Mouse (Mus musculus) heart, postnatal 10 days (tissue): Measurements from ENCODE around the gene Rbfox3. TPM values are rescaled to one million over a fixed set of nuclear protein-coding genes. Genes with fewer than 3 reads are reported as not detected.

Source experiments
- DNase-seq, 2 experiments: peaks; one replicate each; pipeline ENCODE4 v3.0.0; 2021
- intact Hi-C: fragments of 180-260 bp; cut with DNase I; formaldehyde crosslinking; loops from one replicate; pipeline ENCODE4 v1.15.1; 2025
- total RNA-seq, 2 experiments: library from RNA; stranded (reverse); gene quantifications; 2 replicates each; pipeline ENCODE4 v1.2.3; 2021

Rbfox3 gene
- total RNA-seq, 2 experiments from 2014 or later = 0.36 TPM; not detected in 1

- no peak for DNase-seq
- intact Hi-C loops = no loop called here
These were observed 25.8 kb downstream of the Rbfox3 start for GRCm38 (mm10) chr11:118885604-118886003.

DNA sequence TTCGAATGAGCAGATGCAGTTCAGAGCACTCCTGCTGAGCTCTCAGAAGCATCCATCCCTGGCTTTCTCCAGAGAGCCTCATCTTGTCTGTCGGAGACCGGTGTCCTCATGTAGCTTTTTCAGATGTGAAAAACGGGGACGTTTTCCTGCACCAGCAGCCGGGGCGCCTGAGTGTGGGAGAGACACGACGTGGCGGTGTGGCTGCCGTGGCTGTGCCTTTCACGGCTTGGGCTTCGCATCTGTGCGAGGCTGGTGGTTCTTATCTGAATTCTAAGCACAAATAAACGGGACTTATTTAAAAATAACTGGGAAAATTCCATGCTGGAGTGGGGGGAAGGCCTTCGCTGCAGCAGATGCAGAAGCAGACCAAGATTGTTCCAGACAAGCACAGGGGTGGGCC is 26.3 kb downstream of the Rbfox3 start:
- intact Hi-C loops = no loop called here
- DNase-seq = no peak

- intact Hi-C loops = no loop called here
- DNase-seq = peak; percentile 23 to 30
These were observed 28.3 kb downstream of the Rbfox3 start for GRCm38 (mm10) chr11:118883143-118883542.

DNA sequence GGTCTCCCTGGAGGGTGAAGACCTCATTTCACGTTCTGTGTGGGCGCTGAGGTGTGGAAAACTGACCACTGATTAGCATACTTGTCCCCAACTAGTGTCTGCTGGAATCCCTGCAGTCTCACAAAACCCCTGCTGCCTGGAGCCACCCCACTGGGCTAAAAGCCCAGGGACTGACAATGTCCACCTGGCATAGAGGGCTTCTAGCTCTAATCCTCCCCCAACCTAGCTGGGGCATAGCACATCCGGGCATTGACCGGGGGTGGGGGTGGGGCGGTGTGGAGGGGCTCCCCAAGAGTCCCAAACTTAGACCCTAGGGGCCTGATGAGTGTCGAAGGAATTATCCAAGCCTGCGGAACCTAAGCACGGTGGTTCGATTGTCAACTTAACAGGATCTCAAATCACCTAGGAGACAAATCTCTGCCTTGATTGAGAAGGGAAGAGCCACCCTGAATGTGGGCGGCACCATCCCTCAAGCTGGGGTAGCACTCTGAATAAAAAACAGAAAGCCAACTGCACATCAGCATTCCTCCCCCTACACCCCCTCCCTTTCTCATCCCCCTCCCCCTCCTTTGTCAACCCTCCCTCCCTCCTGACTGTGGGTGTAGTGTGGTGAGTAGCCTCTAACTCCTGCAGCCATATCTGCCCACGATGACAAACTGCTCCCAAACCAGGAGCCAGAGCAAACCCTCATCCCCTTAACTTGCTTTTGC is 29.5 kb downstream of the Rbfox3 start:
- DNase-seq = peak; percentile 7 to 20
- intact Hi-C loops = no loop called here

- intact Hi-C loops = no loop called here
- no peak for DNase-seq
These were observed 31.8 kb downstream of the Rbfox3 start for GRCm38 (mm10) chr11:118879466-118880150.

DNA sequence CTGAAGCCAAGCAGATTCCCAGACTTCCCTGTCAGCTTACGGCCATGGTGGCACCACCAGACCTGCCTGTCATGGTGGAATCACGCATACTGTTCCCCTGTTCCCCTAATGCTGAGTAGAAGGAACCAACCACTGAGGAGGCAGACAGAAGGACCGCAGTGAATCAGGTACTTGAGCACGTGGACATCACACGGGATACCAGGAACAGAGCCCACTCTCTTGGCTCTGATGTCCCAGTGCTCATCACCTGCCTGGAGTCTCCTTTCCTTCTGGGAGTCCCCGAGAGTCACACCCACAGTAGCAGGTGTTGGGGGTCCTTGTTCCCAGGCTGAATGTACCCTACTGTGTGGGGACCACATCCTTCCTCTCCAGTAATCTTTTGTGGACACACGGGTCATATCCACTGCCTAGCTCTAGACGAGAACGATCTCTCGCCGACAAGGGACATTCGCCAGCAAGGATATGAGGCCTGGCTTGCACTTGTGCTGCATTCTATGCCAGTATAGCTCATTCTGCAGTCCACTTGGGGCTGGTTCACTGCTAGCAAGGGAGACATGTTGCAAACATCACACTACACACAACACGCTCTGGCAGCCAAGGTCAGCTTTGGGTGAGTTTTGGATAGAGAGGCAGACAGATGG is 32.7 kb downstream of the Rbfox3 start:
- no peak for DNase-seq
- intact Hi-C loops = no loop called here

- DNase-seq = no peak
- intact Hi-C loops = no loop called here
These were observed 36.0 kb downstream of the Rbfox3 start for GRCm38 (mm10) chr11:118875243-118875897.

- DNase-seq = no peak
- intact Hi-C loops = no loop called here
These were observed 36.8 kb downstream of the Rbfox3 start for GRCm38 (mm10) chr11:118874487-118875095.

DNA sequence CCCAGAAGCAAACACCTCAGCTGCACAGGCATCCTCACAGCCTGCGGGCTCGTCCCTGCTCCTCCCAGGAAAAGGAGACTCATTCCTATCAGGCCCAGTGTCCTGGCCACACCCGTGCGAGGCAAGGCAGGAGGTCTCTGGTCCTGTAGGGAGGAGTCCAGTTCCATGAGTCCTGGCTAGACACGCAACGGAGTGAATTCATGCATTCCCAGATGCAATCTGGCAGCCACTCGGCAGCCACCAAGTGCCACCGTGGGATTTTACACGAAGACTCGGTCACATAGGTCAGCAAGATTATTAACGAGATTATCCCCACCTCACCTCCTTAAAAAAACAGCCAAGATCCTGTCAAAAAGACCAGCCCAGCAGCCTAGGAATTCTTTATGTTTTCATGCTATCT is 37.4 kb downstream of the Rbfox3 start:
- intact Hi-C loops = no loop called here

GRCm38 (mm10) chr11:118871527-118871926 is 39.9 kb downstream of the Rbfox3 start:
- no peak for DNase-seq

More for the DNA sequence above, 37.4 kb downstream of the Rbfox3 start:
- no peak for DNase-seq

GRCm38 (mm10) chr11:118863360-118863759 is 48.0 kb downstream of the Rbfox3 start:
- intact Hi-C loops = no loop called here

More at GRCm38 (mm10) chr11:118871527-118871926, 39.9 kb downstream of the Rbfox3 start:
- intact Hi-C loops = no loop called here

GRCm38 (mm10) chr11:118861801-118862431 is 49.5 kb downstream of the Rbfox3 start:
- no peak for DNase-seq
- intact Hi-C loops = no loop called here

More at GRCm38 (mm10) chr11:118863360-118863759, 48.0 kb downstream of the Rbfox3 start:
- DNase-seq = no peak

GRCm38 (mm10) chr11:118861246-118861645 is 50.2 kb downstream of the Rbfox3 start:
- intact Hi-C loops = no loop called here

GRCm38 (mm10) chr11:118860812-118861211 is 50.6 kb downstream of the Rbfox3 start:
- DNase-seq = no peak
- intact Hi-C loops = no loop called here

More at GRCm38 (mm10) chr11:118861246-118861645, 50.2 kb downstream of the Rbfox3 start:
- DNase-seq = no peak

- DNase-seq = no peak
- intact Hi-C loops = no loop called here
These were observed 51.6 kb downstream of the Rbfox3 start for GRCm38 (mm10) chr11:118859839-118860238.

DNA sequence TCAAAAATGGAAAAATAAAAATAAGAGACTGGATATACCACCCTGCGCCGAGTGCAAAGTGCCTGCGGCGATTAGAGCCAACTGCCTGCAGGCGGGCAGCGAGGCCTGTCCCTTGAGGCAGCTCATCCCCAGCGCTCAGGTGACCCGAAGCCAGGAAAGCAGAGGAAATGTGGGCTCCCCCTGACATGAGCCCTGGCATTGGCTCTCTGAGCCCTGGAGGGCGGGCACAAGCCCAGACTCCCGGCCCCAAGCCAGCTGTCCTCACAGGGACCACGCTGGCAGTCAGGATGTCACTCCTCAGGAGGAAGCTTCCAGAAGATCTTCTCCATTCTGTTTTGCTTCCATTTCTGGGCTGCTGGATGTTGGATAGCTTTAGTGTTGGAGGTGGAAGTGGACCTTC is 53.1 kb downstream of the Rbfox3 start:
- intact Hi-C loops = no loop called here
- DNase-seq = no peak

GRCm38 (mm10) chr11:118851391-118851790 is 60.0 kb downstream of the Rbfox3 start:
- intact Hi-C loops = no loop called here
- no peak for DNase-seq

DNA sequence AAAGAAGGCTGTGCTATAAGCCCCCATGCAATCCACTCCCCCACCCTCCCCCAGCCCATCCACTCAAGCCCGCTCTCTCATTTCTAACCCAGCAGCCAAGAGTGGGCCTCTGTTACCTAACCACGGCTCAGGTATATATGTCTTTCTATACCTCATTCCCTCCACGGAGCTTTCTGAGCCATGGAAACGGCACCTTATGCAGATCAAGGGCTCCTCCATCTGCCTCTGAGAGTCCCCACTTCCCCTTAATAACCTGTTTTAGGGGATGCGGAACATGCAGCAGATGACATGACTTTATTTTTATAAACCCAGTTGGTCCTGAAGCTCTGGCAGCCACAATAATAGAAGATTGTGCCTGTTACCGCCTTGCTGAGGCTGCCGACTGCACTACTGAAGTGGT is 63.4 kb downstream of the Rbfox3 start:
- intact Hi-C loops = no loop called here
- no peak for DNase-seq

DNA sequence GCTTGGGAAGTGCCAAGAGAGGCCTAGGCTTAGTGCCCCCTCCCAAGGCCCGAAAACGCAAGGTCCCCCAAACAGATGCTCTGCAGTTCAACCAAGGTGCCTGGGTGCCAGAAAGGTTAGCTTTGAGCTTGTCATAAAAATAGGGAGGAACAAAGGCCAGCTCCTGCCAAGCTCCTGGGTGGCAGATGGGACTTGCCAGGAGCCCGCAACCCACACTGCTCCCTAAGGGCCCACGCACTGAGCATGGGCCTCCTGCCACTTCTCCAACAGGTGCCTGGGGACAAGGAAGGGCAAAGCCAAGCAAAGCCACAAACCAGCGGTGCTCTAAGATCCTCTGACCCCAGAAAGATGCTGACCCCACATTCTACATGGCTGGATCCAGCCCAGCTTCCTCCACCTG is 70.4 kb downstream of the Rbfox3 start:
- intact Hi-C loops = no loop called here
- no peak for DNase-seq

GRCm38 (mm10) chr11:118838167-118838566 is 73.2 kb downstream of the Rbfox3 start:
- intact Hi-C loops = no loop called here
- DNase-seq = no peak
